Mouse (Mus musculus) cerebellum, postnatal 4 days (tissue): ENCODE results near the gene Dll3.
"Not testable (repeated sequence)": the region's sequence is repeated elsewhere in the genome, so short reads cannot be mapped to it uniquely, and the experiment has no call there.

ENCODE experiments used
- DNase-seq, 2 experiments: peaks; one replicate each; pipeline ENCODE4 v3.0.0; 2022; ENCODE audit warnings: low spot score in 2 of 2, mixed read lengths in 1 of 2

The Dll3 gene

GRCm38 (mm10) chr7:28251976-28252375, 50.1 kb downstream of the Dll3 start:
- DNase-seq = no peak

- DNase-seq = no peak
Observed at GRCm38 (mm10) chr7:28248957-28249356, 53.1 kb downstream of the Dll3 start.

- not testable (repeated sequence) for DNase-seq
Observed at GRCm38 (mm10) chr7:28243943-28244342, 58.1 kb downstream of the Dll3 start.
